Mouse (Mus musculus): Measurements from ENCODE around the gene Polr2a. TPM values are rescaled to one million over a fixed set of nuclear protein-coding genes. Genes with fewer than 3 reads are reported as not detected.
A peak's percentile ranks its signal among the peaks of the same experiment; 100 is the strongest.
"Not testable (repeated sequence)": the region's sequence is repeated elsewhere in the genome, so short reads cannot be mapped to it uniquely, and the experiment has no call there.

Gene Polr2a
- polyA plus RNA-seq, 1 experiment from 2014 or later, result 65.0 TPM

DNA sequence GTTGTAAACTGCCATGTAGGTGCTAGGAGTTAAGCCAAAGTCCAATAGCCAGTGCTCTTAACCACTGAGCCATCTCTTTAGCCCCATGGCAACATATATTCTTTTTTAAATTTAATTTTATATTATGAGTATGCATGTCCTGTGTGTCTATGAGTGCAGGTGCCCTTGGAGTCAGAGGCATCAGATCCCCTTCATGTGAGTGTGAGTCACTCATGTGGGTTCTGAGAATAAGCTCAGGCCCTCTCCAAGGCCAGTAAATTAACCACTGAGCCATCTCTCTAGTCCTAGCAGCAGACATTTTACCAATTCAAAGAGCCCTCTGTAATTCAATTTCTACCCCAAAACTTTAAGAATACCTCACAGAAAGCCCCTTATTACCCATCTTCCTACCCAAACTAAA lies 5.8 kb downstream of the Polr2a start:
- no peak overlapping the region for H3K27ac ChIP-seq (ENCODE audit: low read depth, low read length)
- H3K36me3 ChIP-seq (ENCODE audit: control insufficient read depth, insufficient read depth, low read length), result 0 out of 2 replicates have a peak, but pooled peaks cover 2% of the 10 kb centered on the region
- no peaks in the 10 kb centered on the region for H3K9me3 ChIP-seq (ENCODE audit: control insufficient read depth, low read length)
- no peak overlapping the region for H3K4me3 ChIP-seq (ENCODE audit: low read depth, low read length)
- H3K9ac ChIP-seq (ENCODE audit: low read length), result no peak overlapping the region
- H3K4me2 ChIP-seq (ENCODE audit: low read depth), result no peak overlapping the region
- H3K27me3 ChIP-seq (ENCODE audit: control insufficient read depth, insufficient read depth, low read length), result no peaks in the 10 kb centered on the region
- DNase-seq (ENCODE audit: low spot score), result no peak
- no peak for ATAC-seq (ENCODE audit: insufficient read depth, low FRiP score, low TSS enrichment)
- peaks cover 18% of the 10 kb centered on the region for H3K4me1 ChIP-seq (ENCODE audit: control insufficient read depth, insufficient read depth, low read length)

DNA sequence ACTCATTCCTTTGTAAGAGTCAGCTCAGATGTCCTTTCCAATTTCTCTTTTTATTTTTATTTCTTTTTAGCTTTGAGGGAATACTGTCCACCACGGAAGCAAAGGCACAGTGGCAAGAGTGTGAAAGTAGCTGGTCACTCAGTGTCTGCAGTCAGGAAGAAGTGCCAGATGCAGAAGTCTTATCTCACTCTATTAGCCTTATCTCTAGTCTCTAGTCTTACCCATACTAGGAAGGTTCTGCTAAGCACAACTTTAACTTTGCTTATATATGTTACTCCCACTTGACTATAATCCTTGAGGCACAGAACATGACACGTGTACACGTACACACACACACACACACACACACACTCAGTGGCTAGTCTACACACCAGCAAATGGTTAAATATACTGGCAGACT lies 6.8 kb downstream of the Polr2a start:
- no peaks in the 10 kb centered on the region for H3K9me3 ChIP-seq (ENCODE audit: control insufficient read depth, low read length)
- H3K4me2 ChIP-seq (ENCODE audit: low read depth), result no peak overlapping the region
- ATAC-seq (ENCODE audit: insufficient read depth, low FRiP score, low TSS enrichment) (no peak), DNase-seq (ENCODE audit: low spot score) (no peak)
- no peaks in the 10 kb centered on the region for H3K27me3 ChIP-seq (ENCODE audit: control insufficient read depth, insufficient read depth, low read length)
- H3K9ac ChIP-seq (ENCODE audit: low read length), result no peak overlapping the region
- H3K4me1 ChIP-seq (ENCODE audit: control insufficient read depth, insufficient read depth, low read length), result peaks cover 9% of the 10 kb centered on the region; the same call in 1 of the 2 replicates
- 88% methylated on average over 3 of the region's 3 CpGs for WGBS
- no peak overlapping the region for H3K4me3 ChIP-seq (ENCODE audit: low read depth, low read length)
- H3K27ac ChIP-seq (ENCODE audit: low read depth, low read length), result no peak overlapping the region
- H3K36me3 ChIP-seq (ENCODE audit: control insufficient read depth, insufficient read depth, low read length), result peaks cover 7% of the 10 kb centered on the region; the same call in 1 of the 2 replicates

DNA sequence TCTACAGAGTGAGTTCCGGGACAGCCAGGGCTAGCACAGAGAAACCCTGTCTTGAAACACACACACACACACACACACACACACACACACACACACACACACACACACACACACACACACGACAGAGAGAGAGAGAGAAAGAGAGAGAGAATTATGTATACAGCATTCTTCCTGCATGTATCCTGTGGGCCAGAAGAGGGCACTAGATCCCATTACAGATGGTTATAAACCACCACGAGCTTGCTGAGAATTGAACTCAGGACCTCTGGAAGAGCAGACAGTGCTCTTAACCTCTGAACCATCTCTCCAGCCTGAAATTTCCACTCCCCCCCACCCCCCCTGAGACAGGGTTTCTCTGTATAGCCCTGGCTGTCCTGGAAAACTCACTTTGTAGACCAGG lies 27.0 kb downstream of the Polr2a start:
- DNase-seq (ENCODE audit: low spot score); H3K4me1 ChIP-seq (ENCODE audit: control insufficient read depth, insufficient read depth, low read length); H3K27me3 ChIP-seq (ENCODE audit: control insufficient read depth, insufficient read depth, low read length); H3K27ac ChIP-seq (ENCODE audit: low read depth, low read length); H3K9me3 ChIP-seq (ENCODE audit: control insufficient read depth, low read length); H3K9ac ChIP-seq (ENCODE audit: low read length); H3K4me3 ChIP-seq (ENCODE audit: low read depth, low read length); H3K4me2 ChIP-seq (ENCODE audit: low read depth); ATAC-seq (ENCODE audit: insufficient read depth, low FRiP score, low TSS enrichment): not testable (repeated sequence)
- WGBS, result 87% methylated on average over 2 of the region's 3 CpGs
- peaks cover 21% of the 10 kb centered on the region for H3K36me3 ChIP-seq (ENCODE audit: control insufficient read depth, insufficient read depth, low read length)

DNA sequence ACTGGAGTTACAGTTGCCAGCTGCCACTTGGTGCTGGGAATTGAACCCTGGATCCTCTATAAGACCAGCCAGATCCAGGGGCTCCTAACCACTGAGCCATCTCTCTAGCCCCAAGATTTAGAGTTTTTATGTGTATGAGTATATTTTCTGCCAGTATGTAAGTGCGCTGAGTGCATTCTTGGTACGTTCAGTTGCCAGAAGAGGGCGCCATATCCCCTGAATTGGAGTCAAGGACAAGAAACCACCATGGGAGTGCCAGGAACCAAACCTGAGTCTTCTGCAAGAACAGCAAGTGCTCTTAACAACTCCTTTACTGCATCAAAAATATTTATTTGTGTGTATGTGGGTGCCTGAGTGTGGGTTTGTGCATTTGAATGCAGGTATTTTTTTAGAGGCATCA lies 29.4 kb downstream of the Polr2a start:
- H3K9ac ChIP-seq (ENCODE audit: low read length), result no peak overlapping the region
- DNase-seq (ENCODE audit: low spot score) (peak; percentile 49), ATAC-seq (ENCODE audit: insufficient read depth, low FRiP score, low TSS enrichment) (no peak)
- WGBS, result 19% methylated on average over 3 of the region's 3 CpGs
- no peaks in the 10 kb centered on the region for H3K4me1 ChIP-seq (ENCODE audit: control insufficient read depth, insufficient read depth, low read length)
- H3K27ac ChIP-seq (ENCODE audit: low read depth, low read length), result no peak overlapping the region
- H3K9me3 ChIP-seq (ENCODE audit: control insufficient read depth, low read length), result no peaks in the 10 kb centered on the region
- H3K36me3 ChIP-seq (ENCODE audit: control insufficient read depth, insufficient read depth, low read length), result 0 out of 2 replicates have a peak, but pooled peaks cover 2% of the 10 kb centered on the region
- no peaks in the 10 kb centered on the region for H3K27me3 ChIP-seq (ENCODE audit: control insufficient read depth, insufficient read depth, low read length)
- H3K4me3 ChIP-seq (ENCODE audit: low read depth, low read length), result no peak overlapping the region
- no peak overlapping the region for H3K4me2 ChIP-seq (ENCODE audit: low read depth)

DNA sequence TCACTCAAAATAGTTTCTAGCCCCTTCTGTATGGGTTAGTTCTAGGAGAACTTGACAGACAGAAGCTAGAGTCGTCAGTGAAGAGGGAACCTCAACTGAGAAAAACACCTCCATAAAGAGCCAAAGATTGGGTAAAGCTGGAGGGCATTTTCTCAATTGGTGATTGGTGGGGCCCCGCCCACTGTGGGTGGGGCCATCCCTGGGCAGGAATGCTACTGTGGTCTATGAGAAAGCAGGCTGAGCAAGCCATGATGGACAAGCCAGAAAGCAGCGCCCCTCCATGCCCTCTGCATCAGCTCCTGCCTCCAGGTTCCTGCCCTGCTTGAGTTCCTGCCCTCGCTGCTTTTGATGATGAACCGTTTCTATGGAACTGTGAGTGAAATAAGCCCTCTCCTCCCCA lies 32.5 kb downstream of the Polr2a start:
- Histone ChIP-seq H3K9ac (ENCODE audit: low read length) (no peak overlapping the region), H3K4me1 (ENCODE audit: control insufficient read depth, insufficient read depth, low read length) (no peaks in the 10 kb centered on the region), H3K27ac (ENCODE audit: low read depth, low read length) (no peak overlapping the region), H3K4me2 (ENCODE audit: low read depth) (no peak overlapping the region), H3K27me3 (ENCODE audit: control insufficient read depth, insufficient read depth, low read length) (no peaks in the 10 kb centered on the region), H3K4me3 (ENCODE audit: low read depth, low read length) (no peak overlapping the region), H3K9me3 (ENCODE audit: control insufficient read depth, low read length) (no peaks in the 10 kb centered on the region), H3K36me3 (ENCODE audit: control insufficient read depth, insufficient read depth, low read length) (no peaks in the 10 kb centered on the region)
- ATAC-seq (ENCODE audit: insufficient read depth, low FRiP score, low TSS enrichment) (no peak), DNase-seq (ENCODE audit: low spot score) (no peak)
- 44% methylated on average over 5 of the region's 5 CpGs for WGBS

DNA sequence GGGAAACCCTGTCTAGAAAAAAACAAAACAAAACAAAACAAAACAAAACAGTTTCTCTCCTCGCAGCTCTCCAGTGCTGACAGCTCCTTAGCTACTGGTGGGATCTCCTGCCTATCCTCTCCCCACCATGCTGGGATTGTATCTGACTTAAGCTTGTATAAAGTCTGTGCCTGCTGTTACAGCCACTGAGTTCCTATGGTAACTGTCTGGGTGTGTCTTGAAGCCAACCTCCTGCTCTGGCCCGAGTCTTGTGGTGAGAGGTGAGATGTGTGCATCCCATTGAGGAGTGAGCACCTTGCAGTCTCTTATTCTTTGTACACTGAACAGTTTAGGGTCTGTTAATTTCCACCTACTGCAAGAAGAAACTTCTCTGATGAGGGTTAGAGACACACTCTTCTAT lies 35.4 kb downstream of the Polr2a start:
- 57% methylated on average over 2 of the region's 2 CpGs for WGBS
- no peak overlapping the region for H3K27ac ChIP-seq (ENCODE audit: low read depth, low read length)
- no peak for DNase-seq (ENCODE audit: low spot score)

DNA sequence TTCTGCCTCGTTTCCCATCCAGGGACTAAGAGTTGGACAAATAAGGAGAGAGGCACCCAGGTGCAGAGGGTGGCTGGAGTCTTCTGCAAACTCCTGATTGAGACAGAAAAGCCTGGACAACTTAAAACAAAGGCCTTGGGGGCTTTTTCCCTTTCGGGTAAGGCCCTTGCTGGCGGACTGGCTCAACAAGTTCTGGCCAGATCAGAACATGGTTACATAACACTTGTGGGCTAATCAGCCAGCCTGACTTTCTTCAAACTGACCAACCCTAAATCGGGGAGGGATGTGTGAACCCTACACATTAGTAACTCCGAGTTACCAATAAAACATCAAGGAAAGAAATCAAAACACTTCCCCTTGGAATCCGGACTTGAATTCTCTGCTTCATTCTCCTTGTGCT lies 37.6 kb downstream of the Polr2a start:
- WGBS, result 84% methylated on average over 6 of the region's 6 CpGs
- ATAC-seq (ENCODE audit: insufficient read depth, low FRiP score, low TSS enrichment) (no peak), DNase-seq (ENCODE audit: low spot score) (no peak)

More for the DNA sequence above, 35.4 kb downstream of the Polr2a start:
- Histone ChIP-seq H3K36me3 (ENCODE audit: control insufficient read depth, insufficient read depth, low read length) (no peaks in the 10 kb centered on the region), H3K4me2 (ENCODE audit: low read depth) (no peak overlapping the region), H3K9ac (ENCODE audit: low read length) (no peak overlapping the region), H3K4me3 (ENCODE audit: low read depth, low read length) (no peak overlapping the region), H3K4me1 (ENCODE audit: control insufficient read depth, insufficient read depth, low read length) (no peaks in the 10 kb centered on the region), H3K9me3 (ENCODE audit: control insufficient read depth, low read length) (no peaks in the 10 kb centered on the region), H3K27me3 (ENCODE audit: control insufficient read depth, insufficient read depth, low read length) (no peaks in the 10 kb centered on the region)
- no peak for ATAC-seq (ENCODE audit: insufficient read depth, low FRiP score, low TSS enrichment)

DNA sequence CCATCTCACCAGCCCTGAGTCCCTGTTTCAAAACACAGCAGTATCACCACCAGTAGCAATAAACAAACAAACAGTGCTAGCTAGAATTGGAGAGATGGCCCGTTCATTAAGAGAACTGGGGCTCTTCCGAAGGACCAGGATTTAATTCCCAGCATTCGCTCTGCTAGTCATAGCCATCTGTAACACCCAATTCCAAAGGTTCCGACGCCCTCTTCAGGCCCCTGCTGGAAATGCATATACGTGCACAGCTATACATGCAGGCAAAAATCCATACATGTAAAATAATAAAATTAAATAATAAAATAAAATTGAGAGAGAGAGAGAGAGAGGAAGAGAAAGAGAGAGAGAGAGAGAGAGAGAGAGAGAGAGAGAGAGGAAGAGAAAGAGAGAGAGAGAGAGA lies 39.0 kb downstream of the Polr2a start:
- Histone ChIP-seq H3K36me3 (ENCODE audit: control insufficient read depth, insufficient read depth, low read length) (no peaks in the 10 kb centered on the region; the same call in 1 of the 2 replicates), H3K27me3 (ENCODE audit: control insufficient read depth, insufficient read depth, low read length) (no peaks in the 10 kb centered on the region), H3K27ac (ENCODE audit: low read depth, low read length) (no peak overlapping the region), H3K4me2 (ENCODE audit: low read depth) (no peak overlapping the region), H3K9me3 (ENCODE audit: control insufficient read depth, low read length) (no peaks in the 10 kb centered on the region), H3K4me3 (ENCODE audit: low read depth, low read length) (no peak overlapping the region), H3K4me1 (ENCODE audit: control insufficient read depth, insufficient read depth, low read length) (no peaks in the 10 kb centered on the region), H3K9ac (ENCODE audit: low read length) (no peak overlapping the region)
- 73% methylated on average over 6 of the region's 6 CpGs for WGBS
- ATAC-seq (ENCODE audit: insufficient read depth, low FRiP score, low TSS enrichment) (no peak), DNase-seq (ENCODE audit: low spot score) (no peak)

More for the DNA sequence above, 37.6 kb downstream of the Polr2a start:
- no peaks in the 10 kb centered on the region for H3K36me3 ChIP-seq (ENCODE audit: control insufficient read depth, insufficient read depth, low read length)
- H3K9me3 ChIP-seq (ENCODE audit: control insufficient read depth, low read length), result no peaks in the 10 kb centered on the region
- H3K4me1 ChIP-seq (ENCODE audit: control insufficient read depth, insufficient read depth, low read length), result no peaks in the 10 kb centered on the region
- no peaks in the 10 kb centered on the region for H3K27me3 ChIP-seq (ENCODE audit: control insufficient read depth, insufficient read depth, low read length)
- H3K4me3 ChIP-seq (ENCODE audit: low read depth, low read length), result no peak overlapping the region
- no peak overlapping the region for H3K27ac ChIP-seq (ENCODE audit: low read depth, low read length)
- no peak overlapping the region for H3K9ac ChIP-seq (ENCODE audit: low read length)
- H3K4me2 ChIP-seq (ENCODE audit: low read depth), result no peak overlapping the region

DNA sequence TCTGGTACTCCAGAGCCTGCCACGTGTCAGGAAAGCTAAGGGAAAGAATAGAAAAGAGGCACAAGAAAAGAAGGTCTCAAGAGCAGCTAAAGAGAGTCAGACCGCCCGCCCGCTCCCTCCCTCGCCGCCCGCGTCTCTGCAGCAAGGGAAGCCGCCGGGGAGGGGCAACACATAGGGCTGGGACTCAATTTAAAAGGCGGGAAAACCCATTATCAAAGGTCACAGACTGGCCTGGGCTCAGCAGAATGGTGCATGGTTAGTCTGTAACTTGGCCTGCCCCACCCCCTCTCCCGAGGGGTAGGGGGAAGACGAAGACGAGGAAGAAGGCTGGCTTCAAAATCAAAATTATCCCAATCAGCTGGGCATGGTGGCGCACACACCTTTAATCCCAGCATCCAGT lies 39.8 kb downstream of the Polr2a start:
- H3K4me2 ChIP-seq (ENCODE audit: low read depth), result no peak overlapping the region
- H3K9ac ChIP-seq (ENCODE audit: low read length), result no peak overlapping the region
- no peaks in the 10 kb centered on the region for H3K9me3 ChIP-seq (ENCODE audit: control insufficient read depth, low read length)
- ATAC-seq (ENCODE audit: insufficient read depth, low FRiP score, low TSS enrichment) (no peak), DNase-seq (ENCODE audit: low spot score) (no peak)
- H3K27ac ChIP-seq (ENCODE audit: low read depth, low read length), result no peak overlapping the region
- H3K36me3 ChIP-seq (ENCODE audit: control insufficient read depth, insufficient read depth, low read length), result no peaks in the 10 kb centered on the region; the same call in 1 of the 2 replicates
- H3K27me3 ChIP-seq (ENCODE audit: control insufficient read depth, insufficient read depth, low read length), result no peaks in the 10 kb centered on the region
- no peaks in the 10 kb centered on the region for H3K4me1 ChIP-seq (ENCODE audit: control insufficient read depth, insufficient read depth, low read length)
- WGBS, result 32% methylated on average over 15 of the region's 15 CpGs
- H3K4me3 ChIP-seq (ENCODE audit: low read depth, low read length), result no peak overlapping the region

All from neural tube, embryonic 11.5 days (tissue).